Mouse (Mus musculus): ENCODE measurements around the gene Golga2. TPM values are rescaled to one million over a fixed set of nuclear protein-coding genes. Genes with fewer than 3 reads are reported as not detected.

Gene Golga2
- polyA plus RNA-seq (2015; fragmentation: Nextera tagmentation; extraction: Ambion mirVana): 11.6 and 15.4 TPM in 2 replicates

DNA sequence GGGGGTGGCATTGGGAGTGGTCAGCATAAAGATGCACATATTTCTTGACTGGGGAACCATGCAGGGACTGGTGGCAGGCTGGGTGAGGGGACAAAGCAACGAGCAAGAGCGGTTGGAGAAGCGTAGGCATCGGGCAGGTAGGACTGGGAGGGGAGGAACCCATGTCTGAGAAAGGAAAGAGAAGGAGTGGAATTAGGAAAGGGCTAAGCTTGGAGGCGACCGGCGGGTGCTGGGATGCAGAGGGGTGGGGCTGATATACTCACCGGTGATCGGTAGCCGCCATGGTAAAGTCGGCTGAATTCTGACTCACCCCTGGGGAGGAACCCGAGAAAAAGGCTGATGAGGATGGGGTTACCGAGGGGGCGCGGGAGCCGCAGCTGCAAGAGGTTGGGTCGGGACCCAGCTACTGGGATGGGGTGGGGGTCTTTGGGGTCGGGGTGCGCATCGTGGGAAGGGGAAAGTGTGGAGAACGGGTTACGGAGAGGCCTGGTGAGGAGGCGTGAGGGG is at the start of gene Golga2:
Gene Golga2, plus strand, starts transcription at position 51 of the 507 bp plus-strand sequence.
- no peak for DNase-seq (ENCODE audit: low spot score)

DNA sequence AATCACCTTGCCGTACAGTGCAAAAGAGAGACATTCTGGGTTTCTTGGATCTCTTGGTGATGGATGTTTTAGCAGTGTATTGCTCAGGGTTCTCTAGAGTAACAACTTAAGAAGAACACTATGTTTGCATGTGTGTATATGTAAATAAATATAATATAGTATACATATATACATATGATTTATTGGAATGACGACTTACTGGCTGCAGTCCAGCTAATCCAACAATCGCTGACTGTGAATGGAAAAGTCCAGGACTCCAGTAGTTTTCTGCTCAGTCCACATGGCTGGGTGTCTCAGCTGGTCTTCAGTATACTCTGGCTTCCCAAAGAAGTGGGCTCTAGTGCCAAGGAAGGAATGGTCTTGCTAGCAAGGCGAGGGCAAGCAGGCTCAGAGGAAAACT is 49.6 kb upstream of the Golga2 start:
- no peak for DNase-seq (ENCODE audit: low spot score)

DNA sequence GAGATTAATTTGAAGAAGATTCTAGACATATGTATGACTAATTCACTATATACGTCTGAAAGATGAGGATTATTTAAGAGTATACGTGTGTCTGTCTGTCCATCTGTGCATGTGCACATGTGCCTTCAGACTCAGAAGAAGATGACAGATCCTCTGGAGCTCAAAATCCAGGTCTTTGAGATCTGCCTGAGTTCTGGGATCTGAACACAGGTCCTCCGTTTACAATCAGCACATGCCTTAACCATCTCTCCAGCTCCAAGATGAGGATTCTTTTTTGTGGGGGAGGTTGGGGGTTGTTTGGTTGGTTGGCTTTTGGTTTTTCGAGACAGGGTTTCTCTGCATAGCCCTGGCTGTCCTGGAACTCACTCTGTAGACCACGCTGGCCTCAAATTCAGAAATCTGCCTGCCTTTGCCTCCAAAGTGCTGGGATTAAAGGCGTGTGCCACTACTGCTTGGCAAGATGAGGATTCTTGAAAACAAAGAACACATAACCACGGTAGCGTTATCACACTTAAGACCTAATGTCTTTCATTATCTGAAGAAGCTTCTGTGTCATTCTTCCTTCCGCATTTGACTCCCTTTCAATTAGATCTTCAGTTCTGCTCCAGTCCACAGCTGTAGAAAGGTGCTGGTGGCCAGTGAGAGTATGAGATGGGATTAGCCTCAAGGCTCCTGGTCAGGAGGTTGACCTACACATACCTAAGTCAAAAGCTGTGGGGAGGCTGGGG is 48.3 kb upstream of the Golga2 start:
- no peak for DNase-seq (ENCODE audit: low spot score)

DNA sequence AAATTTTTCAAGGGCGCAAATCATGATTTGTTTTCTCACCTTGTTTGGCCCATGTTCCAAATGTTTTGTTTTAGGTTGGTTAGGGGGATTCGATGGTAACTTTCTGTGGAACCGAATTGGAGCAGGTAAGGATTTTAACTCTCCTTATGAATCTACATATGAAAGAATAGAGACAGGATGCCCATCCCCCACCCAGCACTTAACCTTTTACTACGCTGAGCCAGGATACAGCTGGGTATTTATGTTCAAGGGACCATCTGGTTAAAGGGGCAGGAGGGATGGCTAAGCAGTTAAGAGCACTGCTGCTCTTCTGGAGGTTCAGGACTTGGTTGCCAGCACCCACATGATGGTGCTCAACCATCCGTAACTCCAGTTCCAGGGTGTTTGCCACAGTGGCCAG is 46.6 kb upstream of the Golga2 start:
- peak; percentile 40 for DNase-seq (ENCODE audit: low spot score)

DNA sequence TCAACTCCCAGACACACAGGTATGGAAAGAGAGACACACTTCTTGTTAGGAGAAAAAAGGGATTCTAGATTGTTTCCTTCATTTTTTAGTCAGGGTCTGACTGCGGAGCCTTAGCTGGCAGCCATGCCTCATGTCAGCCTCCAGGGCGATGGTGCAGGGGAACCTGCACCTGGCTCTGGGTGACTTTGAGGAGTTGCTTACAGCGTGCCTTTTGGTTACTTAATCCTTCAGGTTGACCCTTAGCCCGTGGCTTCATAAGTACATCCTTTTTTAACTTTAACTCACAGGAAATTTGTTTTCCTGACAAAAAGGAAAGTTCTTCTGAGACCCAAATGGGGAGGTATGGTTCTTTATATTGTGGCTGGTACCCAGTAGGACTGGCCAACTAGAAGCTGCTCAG is 44.2 kb upstream of the Golga2 start:
- DNase-seq (ENCODE audit: low spot score): no peak

DNA sequence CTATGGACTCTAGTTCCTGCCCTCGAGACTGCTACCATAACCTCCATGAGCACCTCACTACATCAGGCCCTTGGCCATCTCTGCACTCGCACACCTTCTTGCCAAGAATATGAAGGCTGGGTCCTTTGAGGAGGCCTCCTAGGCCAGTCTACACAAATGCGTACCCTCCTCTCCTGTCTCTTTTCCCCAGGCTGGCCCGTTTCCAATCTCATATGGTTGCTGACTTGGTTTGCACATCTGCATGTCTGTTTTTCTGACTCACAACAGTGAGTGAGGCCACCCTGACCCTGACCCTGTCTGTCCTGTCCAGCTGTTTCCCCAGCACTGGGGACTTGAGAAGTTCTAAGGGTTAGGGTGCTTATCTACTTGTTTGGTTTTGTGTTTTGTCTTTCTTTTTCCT is 40.4 kb upstream of the Golga2 start:
- no peak for DNase-seq (ENCODE audit: low spot score)

DNA sequence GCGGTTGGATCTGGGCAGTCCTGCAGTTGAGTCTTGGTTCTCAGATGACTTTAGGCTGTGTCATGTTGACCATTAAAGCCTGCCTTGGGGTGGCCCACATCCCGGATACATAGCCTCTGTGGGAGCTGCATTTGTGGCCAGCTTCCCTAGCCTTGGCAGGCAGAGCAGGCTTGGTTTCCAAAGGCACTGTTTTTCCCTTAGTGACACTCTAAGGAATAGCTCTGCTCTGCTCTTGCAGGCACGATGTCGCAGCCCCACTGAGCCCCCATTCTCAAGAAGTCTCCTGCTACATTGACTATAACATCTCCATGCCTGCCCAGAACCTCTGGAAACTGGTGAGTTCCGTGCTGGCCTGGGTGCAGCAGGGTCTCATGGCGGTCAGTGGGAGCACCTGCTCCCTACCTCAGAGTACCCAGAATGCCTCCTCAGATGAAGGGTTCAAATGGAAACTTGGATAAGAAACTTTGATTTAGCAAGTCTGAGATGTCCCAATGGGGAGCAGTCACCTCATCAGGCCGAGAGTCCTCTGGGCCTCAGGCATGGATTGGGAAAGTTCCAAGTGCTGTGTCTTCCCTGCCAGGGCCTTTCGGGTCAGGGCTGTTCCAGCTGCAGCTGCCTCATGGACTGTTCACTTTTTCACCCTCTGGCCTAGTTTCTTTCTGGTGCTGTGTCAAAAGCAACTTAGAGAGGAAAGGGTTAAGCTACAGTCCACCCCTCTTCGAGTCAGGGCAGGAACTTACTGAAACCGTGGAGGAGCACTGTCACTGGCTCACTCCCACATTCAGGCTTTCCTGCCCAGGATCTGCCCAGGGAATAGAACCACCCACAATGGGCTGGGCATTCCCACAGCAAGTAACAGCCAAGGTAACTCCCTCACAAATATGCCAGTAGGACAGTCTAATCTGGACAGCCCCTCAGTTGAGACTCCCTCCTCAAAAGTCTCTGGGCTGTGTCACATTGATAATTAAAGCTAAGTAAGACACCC is 38.5 kb upstream of the Golga2 start:
- DNase-seq (ENCODE audit: low spot score): no peak

DNA sequence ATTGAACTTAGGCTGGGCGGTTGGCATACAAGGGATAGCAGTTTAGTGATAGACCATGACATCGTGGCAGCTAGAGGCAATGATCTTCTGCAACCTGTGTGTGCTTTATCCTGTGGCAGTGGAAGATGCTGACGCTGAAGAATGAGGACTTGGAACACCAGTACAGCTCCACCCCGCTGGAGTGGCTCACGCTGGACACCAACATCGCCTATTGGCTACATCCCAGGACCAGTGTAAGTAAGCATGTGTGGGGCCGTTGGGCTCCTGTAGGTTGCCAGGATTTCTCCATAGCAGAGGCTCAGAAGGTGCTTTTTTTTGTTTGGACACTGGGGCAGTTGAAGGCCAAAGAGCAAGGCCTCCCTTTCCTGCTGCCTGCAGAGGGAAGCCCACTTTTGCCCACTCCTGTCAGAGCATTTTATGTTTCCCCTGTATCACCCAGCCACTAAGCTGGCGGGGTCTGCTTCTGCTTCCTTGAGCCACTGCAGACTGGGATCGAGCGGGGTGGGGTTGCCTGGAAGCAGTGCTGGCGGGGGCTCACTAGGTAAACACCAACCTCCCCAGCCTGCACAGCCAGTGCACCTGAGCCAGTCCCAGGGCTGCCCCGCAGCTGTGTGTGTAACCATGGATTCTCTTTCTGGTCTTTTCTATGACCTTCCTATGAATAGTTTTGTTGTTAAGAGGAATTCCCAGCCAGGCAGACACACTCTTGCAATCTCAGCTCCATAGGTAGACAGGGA is 35.2 kb upstream of the Golga2 start:
- no peak for DNase-seq (ENCODE audit: low spot score)

DNA sequence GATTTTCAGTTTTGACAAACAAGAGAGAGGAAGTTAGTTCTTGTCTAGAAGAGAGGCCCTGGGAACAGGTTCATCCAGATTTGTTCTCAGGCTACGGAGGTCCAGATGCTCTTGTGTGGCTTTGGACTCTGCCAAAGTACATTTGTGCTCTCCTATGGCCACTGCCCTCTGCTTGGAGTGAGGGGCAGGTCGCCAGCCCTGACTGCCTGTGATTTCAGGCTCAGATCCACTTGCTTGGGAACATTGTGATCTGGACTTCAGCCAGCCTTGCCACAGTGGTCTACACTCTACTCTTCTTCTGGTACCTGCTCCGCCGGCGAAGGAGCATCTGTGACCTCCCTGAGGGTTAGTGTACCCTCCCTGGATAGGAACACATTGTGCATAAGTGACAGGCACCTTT is 34.5 kb upstream of the Golga2 start:
- DNase-seq (ENCODE audit: low spot score): no peak

DNA sequence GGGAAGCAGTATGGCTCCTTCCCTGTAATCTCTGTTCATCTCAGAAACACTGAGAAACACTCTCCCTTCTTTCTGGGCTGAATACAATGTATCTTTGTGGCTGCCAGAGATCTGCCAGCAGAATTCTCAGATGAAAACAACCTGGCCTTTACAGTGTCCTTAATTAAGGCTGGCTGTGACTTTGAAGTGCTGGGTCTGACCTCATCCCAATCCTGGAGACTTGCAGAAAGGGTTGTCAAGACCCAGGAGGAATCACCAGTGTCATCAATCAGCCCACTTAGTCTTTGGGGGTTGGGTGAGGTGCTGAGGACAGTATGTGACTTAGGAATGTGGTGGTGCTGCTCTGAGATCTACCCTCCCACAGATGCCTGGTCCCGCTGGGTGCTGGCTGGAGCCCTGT is 33.8 kb upstream of the Golga2 start:
- DNase-seq (ENCODE audit: low spot score): no peak

DNA sequence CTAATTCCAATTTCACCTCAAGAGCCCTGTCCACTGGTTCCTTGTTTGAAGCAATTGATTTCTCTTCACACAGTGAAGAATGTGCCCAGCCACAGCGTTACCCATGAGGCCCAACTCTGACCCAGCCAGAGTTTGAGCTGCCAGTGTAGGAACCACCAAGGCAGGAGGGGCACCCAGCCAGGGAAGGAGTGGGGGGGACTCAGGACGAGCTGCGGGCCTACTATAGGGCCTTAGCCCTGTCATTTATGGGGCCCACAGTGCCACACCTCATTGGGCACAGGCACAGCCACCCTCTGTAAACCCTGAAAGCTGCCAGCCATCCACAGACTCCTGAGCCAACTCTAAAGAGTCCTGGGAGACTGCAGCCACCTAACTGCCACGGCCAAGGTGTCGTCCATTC is 32.6 kb upstream of the Golga2 start:
- DNase-seq (ENCODE audit: low spot score): no peak

DNA sequence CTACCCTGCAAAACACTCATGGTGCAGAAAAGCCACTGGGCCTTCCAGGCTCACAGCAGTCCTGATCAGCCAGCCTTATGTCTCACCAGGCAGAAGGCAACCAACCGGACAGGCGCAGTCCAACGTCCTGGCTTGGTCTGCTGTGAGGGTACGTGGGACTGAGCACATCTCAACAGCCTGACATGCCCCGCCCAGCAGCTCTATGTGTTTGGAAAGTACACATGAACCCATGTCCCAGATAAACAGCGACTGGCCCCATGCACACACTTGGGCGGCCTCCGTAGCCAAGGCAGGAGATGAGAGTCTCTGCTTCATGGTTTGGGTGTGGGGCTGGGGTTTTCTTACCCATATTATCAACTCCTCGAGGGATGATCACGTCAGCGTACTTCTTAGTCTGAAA is 30.9 kb upstream of the Golga2 start:
- no peak for DNase-seq (ENCODE audit: low spot score)

DNA sequence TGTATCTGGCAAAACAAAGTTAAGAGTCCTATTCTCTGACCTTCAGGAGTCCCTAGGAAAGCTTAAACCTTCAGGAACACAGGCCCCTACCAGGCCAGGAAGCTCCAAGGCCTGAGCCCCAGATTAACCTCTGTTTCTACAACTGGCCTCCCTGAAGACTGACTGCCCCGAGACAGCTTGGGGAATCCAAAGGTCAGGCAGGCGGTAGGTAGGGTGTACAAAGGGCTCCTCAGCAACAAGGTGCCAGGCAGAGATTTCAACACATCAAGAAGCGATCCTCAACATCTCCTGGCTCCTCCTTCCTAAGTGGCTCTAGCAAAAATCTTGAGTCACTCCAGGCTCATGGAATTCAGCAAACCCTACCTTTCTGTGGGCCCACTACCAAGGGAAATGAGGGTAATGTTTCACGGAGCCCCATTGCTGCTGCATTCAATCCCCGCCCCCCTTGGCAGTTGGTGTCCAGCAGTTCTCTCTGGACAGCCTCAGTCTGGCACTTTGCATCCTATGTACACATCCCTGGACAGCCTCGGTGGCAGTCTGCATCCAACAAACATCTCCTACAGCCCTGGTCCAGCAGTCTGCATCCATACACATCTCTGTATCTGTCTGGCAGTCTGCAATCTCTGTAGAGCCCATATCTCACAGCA is 28.2 kb upstream of the Golga2 start:
- DNase-seq (ENCODE audit: low spot score): no peak

DNA sequence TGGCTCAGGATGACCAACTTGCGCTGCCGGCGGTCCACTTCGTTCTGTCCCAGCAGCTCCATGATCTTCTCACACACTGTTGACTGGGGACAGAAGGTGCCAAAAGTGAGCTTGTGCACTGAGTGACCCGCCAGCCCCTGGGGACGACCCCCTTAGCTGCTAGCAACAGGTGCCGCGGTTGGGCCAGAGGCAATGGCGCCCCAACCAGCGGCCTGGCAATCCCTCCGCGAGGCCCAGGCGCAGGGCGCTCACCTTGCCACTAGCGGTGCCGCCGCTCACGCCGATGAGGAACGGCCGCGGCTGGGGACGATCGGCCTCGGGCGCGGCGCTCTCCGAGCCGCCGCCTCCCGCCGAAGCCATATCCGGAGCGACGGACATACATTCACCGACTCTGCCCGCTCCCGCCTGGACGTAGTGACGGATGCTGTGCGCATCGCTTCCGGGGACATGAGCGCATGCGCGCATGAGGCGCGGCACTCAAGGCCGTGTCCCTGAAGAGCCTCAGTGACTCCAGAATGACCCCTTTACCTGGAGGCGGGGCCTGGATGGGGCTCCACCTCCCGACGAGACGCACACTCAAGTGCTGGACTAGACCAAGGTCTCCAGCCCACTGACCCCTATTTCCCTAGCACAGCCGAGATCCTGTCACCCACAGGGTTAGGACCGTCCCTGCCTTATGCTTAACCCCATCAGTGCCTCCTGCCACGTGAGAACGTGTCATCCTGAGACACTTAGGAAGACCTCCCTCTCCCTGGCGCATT is 27.3 kb upstream of the Golga2 start, which contains the start of gene Uck1:
Gene Uck1, minus strand, starts transcription at position 503 of the 761 bp plus-strand sequence.
- DNase-seq (ENCODE audit: low spot score): peak; percentile 90

DNA sequence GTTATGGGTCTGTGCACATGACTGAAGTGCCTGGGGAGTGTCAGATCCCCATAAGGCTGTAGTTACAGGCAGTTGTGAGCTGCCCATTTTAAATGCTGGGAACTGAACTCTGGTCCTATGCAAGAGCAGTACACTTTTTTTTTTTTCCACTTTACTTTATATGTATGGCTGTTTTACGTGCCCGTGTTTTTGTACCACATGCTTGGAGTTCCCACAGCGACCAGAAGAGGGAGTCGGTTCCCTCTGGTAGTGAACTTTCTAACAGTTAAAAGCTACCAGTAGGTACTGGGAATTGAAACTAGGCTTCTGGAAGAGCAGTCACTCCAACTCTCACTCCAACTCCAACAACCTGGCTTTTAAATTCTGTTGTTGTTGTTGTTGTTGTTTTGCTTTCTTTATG is 26.5 kb upstream of the Golga2 start:
- DNase-seq (ENCODE audit: low spot score): peak; percentile 81

DNA sequence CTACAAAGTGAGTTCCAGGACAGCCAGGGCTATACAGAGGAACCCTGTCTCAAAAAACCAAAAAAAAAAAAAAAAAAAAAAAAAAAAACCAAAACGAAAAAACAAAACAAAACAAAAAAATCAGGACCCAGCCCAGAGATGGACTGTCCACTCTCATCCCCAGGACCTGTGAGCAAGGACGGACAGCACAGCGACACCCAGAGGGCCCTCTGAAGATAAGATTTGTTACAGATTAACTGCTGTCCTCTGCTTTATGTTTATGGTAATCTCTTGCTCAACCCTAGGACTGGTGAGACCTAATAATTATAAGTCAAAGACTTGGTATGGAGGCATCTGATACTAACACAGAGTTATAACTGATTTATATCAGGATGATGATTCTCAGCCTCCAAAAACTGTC is 11.4 kb upstream of the Golga2 start:
- DNase-seq (ENCODE audit: low spot score): no peak

DNA sequence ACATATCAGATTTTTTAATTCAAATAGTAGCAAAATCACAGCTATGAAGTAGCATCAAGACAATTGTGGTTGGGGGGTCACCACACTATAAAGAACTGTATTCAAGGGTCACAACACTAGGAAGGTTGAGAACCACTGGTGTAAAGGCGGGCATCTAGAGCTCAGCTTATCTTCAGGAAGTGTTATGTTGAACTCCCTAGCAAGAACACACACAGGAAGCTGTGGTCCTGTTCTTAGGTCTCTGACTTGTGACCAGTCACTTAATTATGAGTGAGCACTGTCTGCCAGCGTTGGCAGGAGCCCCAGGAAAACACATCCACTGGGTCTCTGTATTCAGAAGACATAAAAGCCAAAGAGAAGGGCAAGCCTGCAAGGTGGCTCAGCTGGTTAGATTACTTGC is 4.9 kb upstream of the Golga2 start:
- DNase-seq (ENCODE audit: low spot score): no peak

DNA sequence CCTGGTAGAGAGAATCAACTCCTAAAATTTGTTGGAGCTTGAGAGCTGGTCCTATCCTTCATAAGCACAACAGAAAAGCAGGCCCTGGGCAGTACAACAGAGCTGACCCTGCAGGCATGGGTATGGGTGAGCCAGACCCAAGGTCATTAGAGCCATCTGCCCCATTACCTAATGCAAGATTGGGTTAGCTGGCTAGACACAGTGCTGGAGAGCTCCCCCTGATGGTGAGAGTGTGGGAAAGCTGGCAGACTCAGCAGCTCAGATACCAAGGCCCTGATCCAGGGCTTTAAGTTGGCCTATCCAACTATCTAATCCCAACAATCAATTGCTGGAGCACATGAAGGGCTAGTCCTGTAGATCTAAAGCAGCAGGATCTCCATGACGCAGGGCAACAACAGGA is 4.5 kb upstream of the Golga2 start:
- DNase-seq (ENCODE audit: low spot score): peak; percentile 50

DNA sequence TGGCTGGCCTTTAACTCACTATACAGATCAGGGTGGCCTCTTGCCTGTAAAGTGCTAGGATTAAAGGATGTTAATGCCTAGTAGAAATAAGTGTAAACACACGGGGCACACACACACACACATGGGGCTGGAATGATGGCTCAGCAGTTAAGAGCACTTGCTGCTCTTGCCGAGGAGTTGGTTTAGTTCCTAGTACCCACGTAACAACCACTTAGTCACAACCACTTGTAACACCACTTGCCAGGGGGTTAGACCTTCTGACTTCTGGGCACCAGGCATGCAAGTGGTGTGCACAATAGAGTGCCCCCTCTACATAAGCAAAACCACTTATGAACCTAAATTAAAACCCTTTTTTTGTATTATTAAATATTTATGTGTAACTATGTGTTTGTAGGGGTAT is 3.2 kb upstream of the Golga2 start:
- DNase-seq (ENCODE audit: low spot score): no peak

DNA sequence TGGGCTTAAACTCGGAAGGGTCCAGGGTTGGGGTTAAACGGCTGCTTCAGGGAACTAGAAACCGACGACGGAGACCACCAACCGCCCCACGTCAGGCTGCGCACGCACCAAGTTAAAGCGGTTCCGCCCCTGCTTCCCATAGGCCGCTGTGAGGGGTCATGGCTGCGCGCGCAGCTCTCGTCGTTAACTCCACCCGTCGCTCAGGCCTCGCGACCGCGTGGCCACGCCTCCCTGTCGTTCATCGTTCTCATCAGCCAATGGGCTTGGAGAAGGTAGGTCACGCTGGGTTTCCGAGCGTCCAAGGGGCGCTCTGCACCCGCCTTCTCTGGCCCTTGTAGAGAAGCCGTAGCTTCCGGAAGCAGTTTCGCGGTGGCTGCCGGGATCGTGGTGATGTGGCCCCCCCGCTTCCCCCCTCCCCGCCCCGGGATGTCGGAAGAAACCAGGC is 761 bp downstream of the Golga2 start, which contains the start of gene Swi5:
Gene Swi5, minus strand, starts transcription at position 153 of the 445 bp plus-strand sequence.
- peak; percentile 100 for DNase-seq (ENCODE audit: low spot score)

All from thymus, postnatal 0 days (tissue).